Mouse (Mus musculus) G1E-ER4 (cell line): ENCODE data around the gene Apba2. TPM values are rescaled to one million over a fixed set of nuclear protein-coding genes. Genes with fewer than 3 reads are reported as not detected.

Experiments
- GATA1 ChIP-seq: IDR thresholded peaks from one replicate; pipeline ENCODE4 v1.8.0; 2012; ENCODE audit warnings: low read length, inconsistent platforms
- polyA plus RNA-seq: library from polyadenylated mRNA; stranded (reverse); fragments of >175 nt; gene quantifications from 2 replicates; pipeline ENCODE4 v1.2.3, GENCODE M21; 2012

The Apba2 gene
- polyA plus RNA-seq, 1 experiment, result not detected

GRCm38 (mm10) chr7:64619261-64619660, 117.8 kb downstream of the Apba2 start:
- no peak for TF ChIP-seq GATA1

GRCm38 (mm10) chr7:64626494-64626893, 125.0 kb downstream of the Apba2 start:
- no peak for TF ChIP-seq GATA1

- TF ChIP-seq GATA1, result no peak
Observed at GRCm38 (mm10) chr7:64627972-64628655, 126.6 kb downstream of the Apba2 start.

GRCm38 (mm10) chr7:64630697-64631096, 129.2 kb downstream of the Apba2 start:
- no peak for TF ChIP-seq GATA1

GRCm38 (mm10) chr7:64631131-64631530, 129.6 kb downstream of the Apba2 start:
- TF ChIP-seq GATA1, result no peak

- TF ChIP-seq GATA1, result no peak
Observed at GRCm38 (mm10) chr7:64631781-64632351, 130.4 kb downstream of the Apba2 start.

- TF ChIP-seq GATA1, result no peak
Observed at GRCm38 (mm10) chr7:64633182-64633581, 131.7 kb downstream of the Apba2 start.

GRCm38 (mm10) chr7:64633916-64634315, 132.4 kb downstream of the Apba2 start:
- no peak for TF ChIP-seq GATA1

GRCm38 (mm10) chr7:64634482-64634881, 133.0 kb downstream of the Apba2 start:
- no peak for TF ChIP-seq GATA1

GRCm38 (mm10) chr7:64638922-64639321, 137.4 kb downstream of the Apba2 start:
- no peak for TF ChIP-seq GATA1

- TF ChIP-seq GATA1, result no peak
Observed at GRCm38 (mm10) chr7:64640651-64641050, 139.1 kb downstream of the Apba2 start.

GRCm38 (mm10) chr7:64642903-64643302, 141.4 kb downstream of the Apba2 start:
- TF ChIP-seq GATA1, result no peak

- TF ChIP-seq GATA1, result no peak
Observed at GRCm38 (mm10) chr7:64645458-64645857, 144.0 kb downstream of the Apba2 start.

GRCm38 (mm10) chr7:64646046-64646445, 144.5 kb downstream of the Apba2 start:
- TF ChIP-seq GATA1, result no peak

GRCm38 (mm10) chr7:64648947-64649607, 147.6 kb downstream of the Apba2 start:
- no peak for TF ChIP-seq GATA1

- no peak for TF ChIP-seq GATA1
Observed at GRCm38 (mm10) chr7:64651963-64652362, 150.5 kb downstream of the Apba2 start.

GRCm38 (mm10) chr7:64656787-64657186, 155.3 kb downstream of the Apba2 start:
- TF ChIP-seq GATA1, result no peak
